Mouse (Mus musculus) myocyte (in vitro differentiated cells): ENCODE data around the gene Gm43064. TPM values are rescaled to one million over a fixed set of nuclear protein-coding genes. Genes with fewer than 3 reads are reported as not detected.

Experiments
- H3K27me3 ChIP-seq: one replicate; pipeline ENCODE4 v1.6.1; 2011; ENCODE audit not compliant: control insufficient read depth, insufficient read depth, insufficient read length
- H3K36me3 ChIP-seq: one replicate; pipeline ENCODE4 v1.6.1; 2011; ENCODE audit not compliant: control insufficient read depth, insufficient read depth
- H3K4me2 ChIP-seq: one replicate; pipeline ENCODE4 v1.6.1; 2011; ENCODE audit warnings: low read depth, control low read depth
- H3K4me3 ChIP-seq: one replicate; pipeline ENCODE4 v1.5.1; 2011; ENCODE audit warnings: mild to moderate bottlenecking, control low read depth, moderate library complexity
- H3K79me2 ChIP-seq: one replicate; pipeline ENCODE4 v1.6.1; 2011; ENCODE audit not compliant: control insufficient read depth, insufficient read depth
- H3ac ChIP-seq: one replicate; pipeline ENCODE4 v1.6.1; 2011; ENCODE audit not compliant: control insufficient read depth, insufficient read length
- CEBPB ChIP-seq: IDR thresholded peaks from 2 replicates; pipeline ENCODE4 v1.6.1; 2011; ENCODE audit warnings: mild to moderate bottlenecking, moderate library complexity; ENCODE audit not compliant: poor library complexity, insufficient read depth, severe bottlenecking
- E2F4 ChIP-seq: IDR thresholded peaks from one replicate; pipeline ENCODE4 v1.6.1; 2011; ENCODE audit warnings: mild to moderate bottlenecking, control low read depth, moderate library complexity; ENCODE audit not compliant: insufficient read depth
- MAX ChIP-seq: IDR thresholded peaks from one replicate; pipeline ENCODE4 v1.6.1; 2011; ENCODE audit warnings: low read depth, mild to moderate bottlenecking, control low read depth
- MYOD1 ChIP-seq, 3 experiments: IDR thresholded peaks; one replicate each; pipeline ENCODE4 v1.6.1; 2011; ENCODE audit warnings: control low read depth in 2 of 3, low read depth in 2 of 3, mild to moderate bottlenecking in 2 of 3, moderate library complexity in 1 of 3; ENCODE audit not compliant: insufficient read length in 2 of 3, control insufficient read depth in 1 of 3
- MYOG ChIP-seq, 3 experiments: IDR thresholded peaks; one replicate each; pipeline ENCODE4 v1.6.1; 2011; ENCODE audit warnings: control low read depth in 2 of 3, low read depth in 2 of 3, mild to moderate bottlenecking in 2 of 3; ENCODE audit not compliant: insufficient read length in 2 of 3, control insufficient read depth in 1 of 3, insufficient read depth in 1 of 3
- POLR2A ChIP-seq: IDR thresholded peaks from one replicate; pipeline ENCODE4 v1.6.1; 2011; ENCODE audit warnings: low read depth, mild to moderate bottlenecking, control low read depth, moderate library complexity; ENCODE audit not compliant: insufficient read length
- POLR2AphosphoS2 ChIP-seq: IDR thresholded peaks from one replicate; pipeline ENCODE4 v1.6.1; 2011; ENCODE audit warnings: low read depth, control low read depth; ENCODE audit not compliant: insufficient read length
- REST ChIP-seq: IDR thresholded peaks from one replicate; pipeline ENCODE4 v1.6.1; 2011; ENCODE audit warnings: mild to moderate bottlenecking, control low read depth, moderate library complexity; ENCODE audit not compliant: insufficient read depth, insufficient read length
- SRF ChIP-seq: IDR thresholded peaks from one replicate; pipeline ENCODE4 v1.6.1; 2011; ENCODE audit warnings: low read depth; ENCODE audit not compliant: control insufficient read depth, insufficient read length
- TCF12 ChIP-seq: IDR thresholded peaks from one replicate; pipeline ENCODE4 v1.6.1; 2011; ENCODE audit warnings: mild to moderate bottlenecking, control low read depth; ENCODE audit not compliant: poor library complexity, insufficient read depth, severe bottlenecking
- TCF3 ChIP-seq: IDR thresholded peaks from one replicate; pipeline ENCODE4 v1.6.1; 2011; ENCODE audit warnings: low read depth, control low read depth; ENCODE audit not compliant: insufficient read length
- USF1 ChIP-seq: IDR thresholded peaks from one replicate; pipeline ENCODE4 v1.6.1; 2011; ENCODE audit warnings: low read depth, mild to moderate bottlenecking, control low read depth, moderate library complexity
- polyA plus RNA-seq: library from polyadenylated mRNA; unstranded; fragments of >200 nt; fragmentation: generic; extraction: Trizol; gene quantifications from one replicate; pipeline ENCODE4 v1.2.1, GENCODE M21; 2012; ENCODE audit warnings: missing spikeins

Gm43064 gene
- 0.06 TPM for polyA plus RNA-seq

DNA sequence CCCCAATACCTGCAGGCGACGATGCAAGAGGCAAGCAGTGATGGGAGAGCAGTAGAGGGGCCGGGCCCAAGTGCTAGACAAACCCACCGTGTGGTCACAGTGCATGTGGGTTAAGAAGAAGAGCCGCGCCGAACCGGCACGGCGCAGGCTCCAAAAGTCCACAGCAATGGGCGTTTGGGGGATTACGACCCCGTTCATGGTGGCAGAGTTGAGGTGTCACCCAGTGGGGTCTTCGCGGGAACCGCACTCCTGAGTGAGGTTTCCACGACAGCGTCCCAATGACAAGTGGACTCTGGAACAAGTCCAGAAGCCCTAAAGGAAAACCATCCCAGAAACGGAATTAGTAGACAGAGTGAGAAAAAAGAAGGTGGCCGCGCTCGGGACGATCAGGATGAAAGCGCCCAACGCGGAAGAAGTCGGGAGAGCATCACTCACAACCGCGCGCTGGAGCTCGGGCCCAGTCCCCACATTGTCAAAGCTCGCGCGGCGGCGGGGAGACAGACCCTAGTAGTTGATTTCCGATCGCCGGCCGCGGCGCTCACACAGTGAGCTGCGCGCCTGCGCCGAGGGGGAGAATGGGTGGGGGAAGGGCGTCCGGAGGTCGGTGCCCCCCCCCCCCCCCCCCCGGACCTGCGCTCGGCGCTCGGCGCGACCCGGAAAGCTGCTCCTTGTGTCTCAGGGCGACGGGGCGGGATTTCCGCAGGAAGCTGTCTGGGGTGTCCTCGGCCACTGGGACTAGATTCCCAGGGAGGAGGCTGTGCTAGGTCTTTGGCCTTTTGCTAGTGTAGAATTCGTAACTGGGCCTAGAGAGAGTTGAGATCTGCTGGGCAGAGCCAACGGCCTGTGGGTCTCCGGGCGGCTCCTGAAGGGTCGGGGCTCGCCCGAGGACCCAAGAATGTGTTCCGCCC lies at the start of gene Gm43064, which contains the start of the genes Dclre1b and Ap4b1:
Gene Gm43064, plus strand, starts transcription at position 683 of the 908 bp plus-strand sequence.
Gene Dclre1b, minus strand, starts transcription at position 554 of the 908 bp plus-strand sequence.
Gene Ap4b1, plus strand, starts transcription at position 630 of the 908 bp plus-strand sequence.
- H3K27me3 ChIP-seq = no peaks in the 10 kb centered on the region
- peak within 1 kb of the TSS; percentile 31 for H3ac ChIP-seq
- peak; percentile 56 for TF ChIP-seq SRF
- peak; percentile 92 for TF ChIP-seq E2F4
- TF ChIP-seq POLR2AphosphoS2 = peak; percentile 71
- no peak for TF ChIP-seq MYOG (IDR thresholded peaks at IDR 0.05; ENCODE audit: control insufficient read depth in 1 of 3, insufficient read depth in 1 of 3, insufficient read length in 2 of 3, low read depth in 2 of 3)
- TF ChIP-seq MYOD1 (IDR thresholded peaks at IDR 0.05; ENCODE audit: control insufficient read depth in 1 of 3, insufficient read length in 2 of 3, low read depth in 2 of 3) = peak in 1 of 3 experiments; percentile 12
- TF ChIP-seq POLR2A = peak; percentile 71
- TF ChIP-seq USF1 = no peak
- peaks cover 6% of the 10 kb centered on the region for H3K36me3 ChIP-seq
- peak within 1 kb of the TSS; percentile 93 for H3K4me3 ChIP-seq
- peaks cover 16% of the 10 kb centered on the region for H3K79me2 ChIP-seq
- peak within 1 kb of the TSS; percentile 93 for H3K4me2 ChIP-seq

DNA sequence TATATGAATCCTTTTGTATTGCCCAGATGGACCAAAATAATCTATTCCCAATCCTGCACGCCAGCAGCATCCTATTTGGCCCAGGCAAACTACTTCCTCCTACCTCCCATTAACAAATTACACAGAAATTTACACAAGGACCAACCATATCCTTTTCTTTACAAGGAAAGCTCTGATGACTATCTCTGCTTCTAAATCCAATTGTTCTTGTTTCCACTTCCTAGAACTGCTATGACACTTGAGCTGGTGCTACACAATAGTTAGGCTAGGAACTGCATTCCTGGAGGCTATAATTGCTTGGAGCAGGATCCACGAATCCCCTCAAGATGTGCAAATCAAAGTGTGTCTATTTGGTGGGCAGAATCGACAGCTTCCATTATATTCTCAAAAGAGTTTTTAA lies 42.6 kb upstream of the Gm43064 start:
- no peaks in the 10 kb centered on the region for H3K27me3 ChIP-seq
- no peak overlapping the region for H3K4me2 ChIP-seq
- peaks cover 10% of the 10 kb centered on the region for H3K79me2 ChIP-seq
- H3ac ChIP-seq = no peak overlapping the region
- no peak for TF ChIP-seq REST
- TF ChIP-seq USF1 = no peak
- TF ChIP-seq POLR2AphosphoS2 = no peak
- no peak for TF ChIP-seq POLR2A
- no peak for TF ChIP-seq TCF3
- no peak for TF ChIP-seq TCF12
- no peak for TF ChIP-seq CEBPB
- no peak for TF ChIP-seq MYOG (IDR thresholded peaks at IDR 0.05; ENCODE audit: control insufficient read depth in 1 of 3, insufficient read depth in 1 of 3, insufficient read length in 2 of 3, low read depth in 2 of 3)
- TF ChIP-seq MYOD1 (IDR thresholded peaks at IDR 0.05; ENCODE audit: control insufficient read depth in 1 of 3, insufficient read length in 2 of 3, low read depth in 2 of 3) = no peak
- TF ChIP-seq E2F4 = no peak
- TF ChIP-seq SRF = no peak
- no peak for TF ChIP-seq MAX
- H3K4me3 ChIP-seq = no peak overlapping the region
- peaks cover 43% of the 10 kb centered on the region for H3K36me3 ChIP-seq

DNA sequence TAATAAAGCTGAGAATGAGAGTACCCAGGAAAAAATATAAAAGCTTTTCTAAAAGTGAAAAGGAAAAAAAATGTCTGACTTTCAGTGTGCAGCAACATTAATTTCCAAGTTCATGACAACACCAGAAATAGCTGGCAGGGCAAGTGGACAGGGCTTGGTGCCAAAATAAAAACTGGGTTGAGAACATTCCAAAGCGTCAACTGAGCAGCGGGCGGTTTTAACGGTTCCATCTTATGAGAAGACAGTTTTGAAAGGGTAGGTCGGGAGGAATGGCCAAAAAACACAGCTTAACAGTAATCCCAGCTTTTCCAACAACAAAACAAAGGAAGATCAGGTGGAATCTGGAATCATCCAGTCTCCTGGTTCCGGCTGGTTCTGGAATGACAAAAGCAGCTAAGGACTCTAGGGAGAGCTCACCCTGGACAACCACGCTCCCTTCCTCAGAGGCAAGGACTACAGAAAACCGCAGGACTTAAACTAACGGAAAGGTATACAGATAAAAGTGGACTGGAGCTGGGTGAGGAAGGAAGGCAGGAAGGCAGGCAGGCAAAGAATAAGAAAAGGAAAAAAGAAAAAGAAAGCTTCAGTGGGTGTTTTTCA lies 37.7 kb upstream of the Gm43064 start:
- Histone ChIP-seq H3ac (no peak overlapping the region), H3K4me3 (no peak overlapping the region), H3K36me3 (peaks cover 39% of the 10 kb centered on the region), H3K79me2 (peaks cover 46% of the 10 kb centered on the region), H3K4me2 (no peak overlapping the region), H3K27me3 (no peaks in the 10 kb centered on the region)
- TF ChIP-seq E2F4 = no peak

DNA sequence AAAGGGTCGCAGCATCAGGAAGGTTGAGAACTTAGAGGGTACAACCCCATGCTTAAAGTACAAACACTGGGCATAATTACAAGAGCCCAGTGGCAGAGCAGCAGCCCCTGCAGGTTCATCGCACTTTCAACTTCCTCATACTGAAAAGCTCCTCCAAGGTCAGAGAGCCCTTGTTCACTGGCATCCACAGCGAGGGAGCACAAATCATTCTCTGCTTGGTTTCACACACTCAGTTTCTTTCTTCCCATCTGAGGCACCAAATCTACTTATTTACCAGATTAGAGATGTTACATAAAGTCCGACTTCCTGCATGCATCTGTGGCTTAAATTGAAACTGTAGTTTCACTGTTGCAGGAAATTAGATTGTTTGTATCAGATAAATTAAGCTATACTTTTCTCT lies 36.5 kb upstream of the Gm43064 start:
- H3K4me2 ChIP-seq = no peak overlapping the region
- no peak overlapping the region for H3K4me3 ChIP-seq

More for the DNA sequence above, 36.5 kb upstream of the Gm43064 start:
- Histone ChIP-seq H3K79me2 (peaks cover 57% of the 10 kb centered on the region), H3K27me3 (no peaks in the 10 kb centered on the region), H3K36me3 (peaks cover 52% of the 10 kb centered on the region), H3ac (no peak overlapping the region)
- TF ChIP-seq POLR2A (no peak), E2F4 (no peak), POLR2AphosphoS2 (no peak), MAX (no peak), SRF (no peak), MYOD1 (IDR thresholded peaks at IDR 0.05; ENCODE audit: control insufficient read depth in 1 of 3, insufficient read length in 2 of 3, low read depth in 2 of 3) (no peak), REST (no peak), TCF3 (no peak), MYOG (IDR thresholded peaks at IDR 0.05; ENCODE audit: control insufficient read depth in 1 of 3, insufficient read depth in 1 of 3, insufficient read length in 2 of 3, low read depth in 2 of 3) (no peak), CEBPB (no peak)
